Comparison of ENCODE assay signal across 11 mouse cellular contexts in genomic region chr13:49480551-49480950, GRCm38 (mm10). TPM values are rescaled to one million over a fixed set of nuclear protein-coding genes. Genes with fewer than 3 reads are reported as not detected.
DNase-seq lines count a peak whose midpoint lies in the region; ATAC-seq lines count a peak whose summit lies in the region.
"Had no signal": no experiment of that assay in that cellular context is flagged by ENCODE, and none has a peak within 500 bp of the region (broad histone marks: within the 10 kb centered on the region; RNA-seq: fewer than 3 reads in every experiment).

No protein-coding gene starts in this region.

- H3K4me2 ChIP-seq in hindbrain, embryonic 14.5 days (replicated peaks): no peak overlapping the region
- no peak overlapping the region for H3K4me2 ChIP-seq in hindbrain, embryonic 12.5 days (replicated peaks)
- H3K4me2 ChIP-seq in limb, embryonic 15.5 days: no peak overlapping the region
- H3K4me2 ChIP-seq in liver, embryonic 12.5 days: no peak overlapping the region
- H3K4me2 ChIP-seq: liver, embryonic 11.5 days had no signal

- no peak overlapping the region for H3K9ac ChIP-seq in hindbrain, embryonic 14.5 days
- H3K9ac ChIP-seq in hindbrain, embryonic 12.5 days: no peak overlapping the region
- no peak overlapping the region for H3K9ac ChIP-seq in limb, embryonic 15.5 days
- H3K9ac ChIP-seq in liver, embryonic 12.5 days: no peak overlapping the region

- peak; percentile 55; the same call in 1 of the 2 replicates for ATAC-seq in hindbrain, embryonic 14.5 days (ENCODE audit: low FRiP score)
- ATAC-seq in hindbrain, embryonic 12.5 days (ENCODE audit: low FRiP score): no peak
- ATAC-seq in limb, embryonic 15.5 days (ENCODE audit: insufficient number of reproducible peaks, low FRiP score, low TSS enrichment, low read depth): no peak
- no peak for ATAC-seq in liver, embryonic 12.5 days

- no peak overlapping the region for H3K4me3 ChIP-seq in hindbrain, embryonic 14.5 days (replicated peaks; ENCODE audit: low read length)
- no peak overlapping the region for H3K4me3 ChIP-seq in hindbrain, embryonic 12.5 days
- H3K4me3 ChIP-seq in limb, embryonic 15.5 days: no peak overlapping the region
- H3K4me3 ChIP-seq in liver, embryonic 12.5 days: no peak overlapping the region
- H3K4me3 ChIP-seq: erythroblast, embryonic 14.5 days had no signal

- no peaks in the 10 kb centered on the region for H3K4me1 ChIP-seq in hindbrain, embryonic 14.5 days (replicated peaks; ENCODE audit: control insufficient read depth, insufficient read depth, low read length)
- H3K4me1 ChIP-seq in hindbrain, embryonic 12.5 days: no peaks in the 10 kb centered on the region
- H3K4me1 ChIP-seq in limb, embryonic 15.5 days: peaks cover 28% of the 10 kb centered on the region
- H3K4me1 ChIP-seq in liver, embryonic 12.5 days: no peaks in the 10 kb centered on the region

- peak; percentile 35 for DNase-seq in hindbrain, embryonic 14.5 days (ENCODE audit: low spot score)
- peak; percentile 41 for DNase-seq in NIH3T3 (ENCODE audit: low read depth)
- DNase-seq in cerebellum, postnatal 10 days: peak; percentile 56 to 61
- DNase-seq in spleen, postnatal 36 days (ENCODE audit: low spot score in 2 of 2): no peak
- DNase-seq in testis, postnatal 14 days (ENCODE audit: low spot score): no peak

- H3K27me3 ChIP-seq in hindbrain, embryonic 14.5 days (ENCODE audit: control insufficient read depth, insufficient read depth, low read length): no peaks in the 10 kb centered on the region
- H3K27me3 ChIP-seq in hindbrain, embryonic 12.5 days: no peaks in the 10 kb centered on the region
- no peaks in the 10 kb centered on the region for H3K27me3 ChIP-seq in limb, embryonic 15.5 days
- no peaks in the 10 kb centered on the region for H3K27me3 ChIP-seq in liver, embryonic 12.5 days (replicated peaks)

- 54% methylated on average over 5 of the region's 5 CpGs for WGBS in hindbrain, embryonic 14.5 days
- 67% methylated on average over 5 of the region's 5 CpGs for WGBS in hindbrain, embryonic 12.5 days
- WGBS in limb, embryonic 15.5 days: 27% methylated on average over 5 of the region's 5 CpGs
- 71% methylated on average over 5 of the region's 5 CpGs for WGBS in liver, embryonic 12.5 days (ENCODE audit: insufficient replicate concordance)

- no peaks in the 10 kb centered on the region for H3K36me3 ChIP-seq in hindbrain, embryonic 14.5 days (replicated peaks; ENCODE audit: control insufficient read depth, insufficient read depth)
- H3K36me3 ChIP-seq in hindbrain, embryonic 12.5 days: no peaks in the 10 kb centered on the region
- no peaks in the 10 kb centered on the region for H3K36me3 ChIP-seq in limb, embryonic 15.5 days
- no peaks in the 10 kb centered on the region for H3K36me3 ChIP-seq in liver, embryonic 12.5 days

- H3K27ac ChIP-seq in hindbrain, embryonic 14.5 days: no peak overlapping the region
- no peak overlapping the region for H3K27ac ChIP-seq in hindbrain, embryonic 12.5 days
- H3K27ac ChIP-seq in limb, embryonic 15.5 days: peak overlapping the region; percentile 90
- H3K27ac ChIP-seq in liver, embryonic 12.5 days: no peak overlapping the region

- no peaks in the 10 kb centered on the region for H3K9me3 ChIP-seq in hindbrain, embryonic 14.5 days (ENCODE audit: control insufficient read depth, low read length)
- no peaks in the 10 kb centered on the region for H3K9me3 ChIP-seq in hindbrain, embryonic 12.5 days (replicated peaks)
- no peaks in the 10 kb centered on the region for H3K9me3 ChIP-seq in limb, embryonic 15.5 days
- no peaks in the 10 kb centered on the region for H3K9me3 ChIP-seq in liver, embryonic 12.5 days (replicated peaks)

RNA-seq across cellular contexts. Expression of gene Tes3-ps, which starts 12.6 kb away (rescaled TPM):
- polyA plus RNA-seq in hindbrain, embryonic 14.5 days (2014; fragmentation: Nextera tagmentation; extraction: Ambion mirVana): 0.50 and 0.96 TPM in 2 replicates
- polyA plus RNA-seq in hindbrain, embryonic 12.5 days (2016; fragmentation: Nextera tagmentation; extraction: Ambion mirVana): 0.79 and 1.3 TPM in 2 replicates
- polyA plus RNA-seq in limb, embryonic 15.5 days (2015; fragmentation: Nextera tagmentation; extraction: Ambion mirVana): 0.72 and 0.88 TPM in 2 replicates
- polyA plus RNA-seq in liver, embryonic 12.5 days (2016; fragmentation: Nextera tagmentation; extraction: Ambion mirVana): 1.1 and 1.2 TPM in 2 replicates
- polyA plus RNA-seq: spleen, adult 2 months had no signal

RNA-seq across cellular contexts. Expression of gene Ecm2, which starts 24.1 kb away (rescaled TPM):
- 1.7 and 2.2 TPM in 2 replicates for polyA plus RNA-seq in hindbrain, embryonic 14.5 days (2014; fragmentation: Nextera tagmentation; extraction: Ambion mirVana)
- 1.4 TPM in 2 replicates for polyA plus RNA-seq in hindbrain, embryonic 12.5 days (2016; fragmentation: Nextera tagmentation; extraction: Ambion mirVana)
- 4.0 and 7.2 TPM in 2 replicates for polyA plus RNA-seq in limb, embryonic 15.5 days (2015; fragmentation: Nextera tagmentation; extraction: Ambion mirVana)
- polyA plus RNA-seq in liver, embryonic 12.5 days (2016; fragmentation: Nextera tagmentation; extraction: Ambion mirVana): 0.28 and 0.33 TPM in 2 replicates
- polyA plus RNA-seq: erythroblast, embryonic 14.5 days had no signal

RNA-seq across cellular contexts. Expression of gene Ippk, which starts 59.5 kb away (rescaled TPM):
- polyA plus RNA-seq in hindbrain, embryonic 14.5 days (2014; fragmentation: Nextera tagmentation; extraction: Ambion mirVana): 13.4 and 13.7 TPM in 2 replicates
- 16.5 and 17.3 TPM in 2 replicates for polyA plus RNA-seq in hindbrain, embryonic 12.5 days (2016; fragmentation: Nextera tagmentation; extraction: Ambion mirVana)
- polyA plus RNA-seq in limb, embryonic 15.5 days (2015; fragmentation: Nextera tagmentation; extraction: Ambion mirVana): 14.2 and 14.7 TPM in 2 replicates
- polyA plus RNA-seq in liver, embryonic 12.5 days (2016; fragmentation: Nextera tagmentation; extraction: Ambion mirVana): 13.6 and 13.9 TPM in 2 replicates

Comparison
In these comparisons a context has a peak if more than half of its experiments do, and no peak if none do; other contexts are left out.
1. DNase-seq: peak in hindbrain, embryonic 14.5 days (single experiment), NIH3T3 (single experiment) and cerebellum, postnatal 10 days (2 of 2); none in spleen, postnatal 36 days (0 of 2) and testis, postnatal 14 days (single experiment).